Mouse (Mus musculus) heart, embryonic 11.5 days (tissue): ENCODE results near the gene Elovl1. TPM values are rescaled to one million over a fixed set of nuclear protein-coding genes. Genes with fewer than 3 reads are reported as not detected.

ENCODE experiments used
- ATAC-seq: fragments of 200-750 bp; cut with Nextera tagmentation; replicated peaks from 2 replicates; pipeline ENCODE4 v1.8.0; 2017; ENCODE audit warnings: moderate library complexity; ENCODE audit not compliant: insufficient number of reproducible peaks, low FRiP score, low TSS enrichment
- H3K27ac ChIP-seq: fragments of 300-500 bp; sonication (generic); 2 replicates; pipeline ENCODE4 v1.5.1; 2014; ENCODE audit warnings: mild to moderate bottlenecking, low read depth, low read length
- H3K27me3 ChIP-seq: fragments of 300-500 bp; sonication (generic); 2 replicates; pipeline ENCODE4 v1.6.1; 2014; ENCODE audit warnings: mild to moderate bottlenecking, low read length, mixed read lengths; ENCODE audit not compliant: control insufficient read depth, insufficient read depth
- H3K36me3 ChIP-seq: fragments of 300-500 bp; sonication (generic); 2 replicates; pipeline ENCODE4 v1.6.1; 2014; ENCODE audit warnings: mild to moderate bottlenecking, low read length, moderate library complexity, mixed read lengths; ENCODE audit not compliant: control insufficient read depth, insufficient read depth
- H3K4me1 ChIP-seq: fragments of 300-500 bp; sonication (generic); 2 replicates; pipeline ENCODE4 v1.6.1; 2014; ENCODE audit warnings: low read length; ENCODE audit not compliant: control insufficient read depth, insufficient read depth
- H3K4me2 ChIP-seq: fragments of 300-500 bp; sonication (generic); 2 replicates; pipeline ENCODE4 v1.6.1; 2014; ENCODE audit warnings: mild to moderate bottlenecking, moderate library complexity
- H3K4me3 ChIP-seq: fragments of 300-500 bp; sonication (generic); 2 replicates; pipeline ENCODE4 v1.5.1; 2014; ENCODE audit warnings: low read depth, low read length
- H3K9ac ChIP-seq: fragments of 300-500 bp; sonication (generic); 2 replicates; pipeline ENCODE4 v1.6.1; 2014; ENCODE audit warnings: mild to moderate bottlenecking, low read depth, low read length, moderate library complexity
- H3K9me3 ChIP-seq: fragments of 300-500 bp; sonication (generic); replicated peaks from 2 replicates; pipeline ENCODE4 v1.6.1; 2016; ENCODE audit warnings: low read length; ENCODE audit not compliant: control insufficient read depth
- WGBS: fragments of 180-500 bp; shearing (Covaris S2); extraction: QIAGEN DNeasy Blood & Tissue Kit; methylation state at CpG from one replicate; pipeline ENCODE4 v1.1.7; 2014; ENCODE audit not compliant: insufficient replicate concordance; 5-methylcytosine and 5-hydroxymethylcytosine counted together
- polyA plus RNA-seq: library from polyadenylated mRNA; unstranded; fragments of >200 nt; fragmentation: Nextera tagmentation; extraction: Ambion mirVana; gene quantifications from 2 replicates; pipeline ENCODE4 v1.2.1, GENCODE M21; 2014

The Elovl1 gene
- polyA plus RNA-seq, 1 experiment from 2014 or later: 59.7 TPM

DNA sequence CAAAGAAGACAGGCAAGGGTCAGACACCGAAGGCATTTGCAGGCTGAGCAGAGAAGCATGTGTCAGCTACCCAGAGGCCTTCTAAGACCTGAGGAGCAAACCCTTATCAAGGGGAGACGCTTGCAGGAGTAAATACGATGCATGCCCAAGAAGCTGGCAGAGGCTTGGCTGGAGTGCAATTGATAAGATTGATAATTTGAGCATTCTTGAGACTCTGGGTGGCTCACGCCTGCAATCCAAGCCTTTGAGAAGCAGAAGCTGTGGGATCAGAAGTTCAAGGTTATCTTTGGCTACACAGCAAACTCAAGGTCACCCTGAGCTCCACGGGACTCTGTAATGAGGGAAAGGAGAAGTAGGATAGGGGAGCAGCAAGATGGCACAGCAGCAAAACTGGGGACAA, 26.0 kb upstream of the Elovl1 start:
- Histone ChIP-seq H3K4me3 (no peak overlapping the region), H3K4me2 (no peak overlapping the region), H3K27me3 (no peaks in the 10 kb centered on the region), H3K27ac (no peak overlapping the region), H3K4me1 (no peaks in the 10 kb centered on the region), H3K9ac (0 out of 2 replicates have a peak overlapping the region, but pooled peaks have one; percentile 16), H3K9me3 (no peaks in the 10 kb centered on the region), H3K36me3 (peaks cover 31% of the 10 kb centered on the region)
- no peak for ATAC-seq
- 68% methylated on average over 5 of the region's 5 CpGs for WGBS

DNA sequence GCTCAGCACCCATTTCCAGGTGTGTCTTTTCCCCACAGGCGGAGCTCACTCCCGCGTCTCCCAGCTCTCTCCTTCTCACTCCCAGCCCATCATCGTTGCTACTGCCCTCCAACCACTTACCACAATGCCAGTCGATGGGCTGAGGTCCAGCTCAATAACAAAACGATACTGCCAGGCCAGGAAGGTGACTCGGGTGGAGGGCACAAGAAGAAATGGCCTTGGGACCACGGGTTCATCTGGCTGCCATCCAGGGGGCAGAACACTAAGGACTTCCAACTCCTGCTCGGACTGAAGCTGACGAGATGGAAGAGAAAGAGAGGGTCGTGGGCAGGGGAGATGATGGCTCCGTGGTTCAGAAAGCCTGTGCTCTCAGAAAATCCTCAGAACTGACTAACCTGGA, 25.2 kb upstream of the Elovl1 start:
- Histone ChIP-seq H3K4me3 (no peak overlapping the region), H3K27me3 (no peaks in the 10 kb centered on the region), H3K4me1 (no peaks in the 10 kb centered on the region), H3K36me3 (peaks cover 28% of the 10 kb centered on the region), H3K9ac (no peak overlapping the region), H3K4me2 (no peak overlapping the region), H3K9me3 (no peaks in the 10 kb centered on the region), H3K27ac (no peak overlapping the region)
- ATAC-seq: no peak
- 92% methylated on average over 12 of the region's 12 CpGs for WGBS

DNA sequence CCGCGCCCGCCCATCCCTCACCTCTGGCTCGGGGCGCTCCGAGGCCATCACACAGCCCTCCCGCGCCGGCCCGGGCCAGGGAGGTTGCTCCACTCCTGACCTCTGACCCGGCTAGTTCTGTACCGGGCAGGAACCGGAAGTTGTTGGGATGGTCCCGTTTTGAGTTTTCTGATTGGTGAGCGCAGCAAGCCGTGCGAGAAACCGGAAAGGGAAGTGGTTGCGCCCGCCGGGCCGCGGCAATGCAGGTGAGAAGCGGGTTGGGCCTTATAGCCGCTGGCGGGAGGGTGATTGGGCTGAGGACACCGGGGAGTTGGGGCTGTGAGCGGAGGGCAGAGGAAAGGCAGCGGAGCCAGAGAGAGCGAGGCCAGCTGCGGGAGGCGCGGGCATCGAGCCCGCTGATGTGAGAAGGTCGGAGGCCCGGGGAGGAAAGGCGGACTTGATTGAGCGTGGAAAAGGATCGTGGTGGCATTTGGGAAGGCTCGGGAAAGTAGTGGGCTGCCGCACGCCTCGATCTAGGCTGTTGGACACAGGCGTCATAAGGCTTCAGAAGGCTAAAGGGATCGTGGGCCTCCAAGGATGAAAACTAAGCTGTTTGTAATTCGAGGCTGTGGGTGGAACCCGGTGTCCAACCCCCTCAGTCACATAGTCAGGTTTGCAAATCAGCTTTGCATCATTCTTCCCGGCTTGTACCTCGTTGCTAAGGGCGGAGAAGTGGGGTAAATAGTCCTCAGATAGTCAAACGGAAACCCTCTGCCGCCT, 18.6 kb upstream of the Elovl1 start, which contains the start of the genes Szt2 and Med8:
TSS of gene Szt2 (minus strand) at position 132 of the 759 bp plus-strand sequence.
TSS of gene Med8 (plus strand) at position 196 of the 759 bp plus-strand sequence.
- ATAC-seq: peak; percentile 94
- peak within 1 kb of the TSS; percentile 93 for H3K4me2 ChIP-seq

DNA sequence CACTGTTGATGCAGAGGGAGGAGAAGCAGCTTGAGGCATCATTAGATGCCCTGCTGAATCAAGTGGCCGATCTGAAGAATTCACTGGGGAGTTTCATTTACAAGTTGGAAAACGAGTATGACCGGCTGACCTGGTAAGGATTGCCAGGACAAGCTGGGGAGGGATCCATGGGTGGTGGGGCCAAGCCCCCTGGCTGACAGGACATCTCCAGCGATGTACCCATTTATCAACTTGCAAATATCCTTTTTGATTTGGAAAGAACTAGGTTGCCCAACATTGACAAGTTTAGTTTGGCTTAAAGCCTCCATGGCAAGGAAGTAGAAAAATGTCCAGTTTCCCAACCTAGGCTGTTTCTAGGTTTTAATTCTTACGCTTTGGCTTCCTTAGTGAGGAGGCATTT, 17.0 kb upstream of the Elovl1 start:
- Histone ChIP-seq H3K27me3 (no peaks in the 10 kb centered on the region), H3K27ac (no peak overlapping the region), H3K4me1 (peaks cover 11% of the 10 kb centered on the region; the same call in 1 of the 2 replicates), H3K9me3 (no peaks in the 10 kb centered on the region), H3K36me3 (peaks cover 25% of the 10 kb centered on the region), H3K4me3 (no peak overlapping the region), H3K4me2 (no peak overlapping the region), H3K9ac (no peak overlapping the region)
- ATAC-seq: no peak
- WGBS: 92% methylated on average over 5 of the region's 5 CpGs

More for the DNA sequence above, 18.6 kb upstream of the Elovl1 start, which contains the start of the genes Szt2 and Med8:
- WGBS: under 1% methylated on average over 53 of the region's 53 CpGs
- Histone ChIP-seq H3K4me3 (peak within 1 kb of the TSS; percentile 97), H3K27me3 (no peaks in the 10 kb centered on the region), H3K36me3 (peaks cover 15% of the 10 kb centered on the region), H3K9me3 (no peaks in the 10 kb centered on the region), H3K27ac (peak within 1 kb of the TSS; percentile 38), H3K4me1 (peaks cover 11% of the 10 kb centered on the region; the same call in 1 of the 2 replicates), H3K9ac (peak within 1 kb of the TSS; percentile 84)

DNA sequence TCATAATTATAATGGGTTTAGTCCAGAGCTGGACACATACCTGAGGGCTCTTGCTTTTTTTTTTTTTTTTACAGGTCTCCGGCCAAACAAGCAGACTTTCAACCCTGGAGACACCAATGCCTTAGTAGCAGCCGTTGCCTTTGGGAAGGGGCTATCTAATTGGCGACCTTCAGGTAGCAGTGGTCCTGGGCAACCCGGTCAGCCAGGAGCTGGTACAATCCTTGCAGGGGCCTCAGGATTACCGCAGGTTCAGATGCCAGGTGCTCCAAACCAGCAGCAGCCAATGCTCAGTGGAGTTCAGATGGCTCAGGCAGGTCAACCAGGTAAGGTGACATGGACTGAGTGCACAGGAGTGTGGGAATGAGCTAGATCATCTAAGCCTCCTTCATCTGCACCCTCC, 14.3 kb upstream of the Elovl1 start:
- Histone ChIP-seq H3K4me3 (no peak overlapping the region), H3K4me1 (peaks cover 6% of the 10 kb centered on the region; the same call in 1 of the 2 replicates), H3K9ac (no peak overlapping the region), H3K36me3 (peaks cover 35% of the 10 kb centered on the region), H3K27me3 (no peaks in the 10 kb centered on the region), H3K4me2 (no peak overlapping the region), H3K27ac (no peak overlapping the region), H3K9me3 (no peaks in the 10 kb centered on the region)
- 91% methylated on average over 5 of the region's 5 CpGs for WGBS
- no peak for ATAC-seq

DNA sequence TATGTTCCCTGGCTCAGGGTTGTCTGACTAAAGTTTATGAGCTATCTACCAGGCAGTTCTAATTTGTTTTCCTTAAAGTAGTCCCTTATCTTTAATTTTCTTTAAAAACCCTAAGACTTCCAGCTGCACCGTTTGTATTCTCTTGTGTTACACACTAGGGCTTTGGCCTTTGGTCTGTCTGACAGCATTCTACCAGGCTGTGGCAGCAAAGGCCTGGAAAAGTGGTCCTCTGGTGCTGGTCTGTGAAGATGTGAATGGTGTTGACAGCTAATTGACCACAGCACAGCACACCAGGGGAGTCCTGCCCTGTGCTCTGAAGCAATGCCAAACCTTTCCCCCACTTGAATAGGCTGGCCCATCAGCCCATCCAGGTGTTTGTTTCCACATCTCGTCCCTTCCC, 12.1 kb upstream of the Elovl1 start:
- H3K9me3 ChIP-seq: no peaks in the 10 kb centered on the region
- no peak overlapping the region for H3K4me3 ChIP-seq
- ATAC-seq: no peak
- peaks cover 38% of the 10 kb centered on the region for H3K36me3 ChIP-seq
- WGBS: 80% methylated on average over 2 of the region's 2 CpGs
- no peak overlapping the region for H3K4me2 ChIP-seq
- no peaks in the 10 kb centered on the region for H3K4me1 ChIP-seq
- no peaks in the 10 kb centered on the region for H3K27me3 ChIP-seq
- no peak overlapping the region for H3K27ac ChIP-seq
- H3K9ac ChIP-seq: no peak overlapping the region

DNA sequence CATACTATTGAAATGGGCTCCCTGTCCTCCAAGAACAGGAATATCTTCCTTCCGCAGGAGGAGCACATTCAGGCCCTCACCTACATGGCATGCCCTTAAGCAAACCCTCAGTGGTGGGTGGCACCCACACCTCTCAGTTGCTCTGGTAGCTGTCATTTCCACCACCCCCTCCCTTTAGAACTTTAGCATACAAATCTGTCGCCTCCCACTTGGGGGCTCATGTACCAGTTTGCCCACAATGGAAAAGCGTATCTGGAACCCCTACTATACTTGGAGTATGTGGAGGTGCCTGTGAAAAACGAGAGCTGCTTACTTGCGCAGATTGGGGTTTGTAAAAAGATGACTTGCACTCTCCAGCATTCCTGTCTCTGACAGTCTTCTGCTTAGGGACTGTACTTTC, 11.6 kb upstream of the Elovl1 start:
- Histone ChIP-seq H3K36me3 (peaks cover 39% of the 10 kb centered on the region), H3K27ac (no peak overlapping the region), H3K27me3 (no peaks in the 10 kb centered on the region), H3K4me2 (no peak overlapping the region), H3K9ac (no peak overlapping the region), H3K9me3 (no peaks in the 10 kb centered on the region), H3K4me1 (no peaks in the 10 kb centered on the region), H3K4me3 (no peak overlapping the region)
- 87% methylated on average over 5 of the region's 5 CpGs for WGBS
- ATAC-seq: no peak

DNA sequence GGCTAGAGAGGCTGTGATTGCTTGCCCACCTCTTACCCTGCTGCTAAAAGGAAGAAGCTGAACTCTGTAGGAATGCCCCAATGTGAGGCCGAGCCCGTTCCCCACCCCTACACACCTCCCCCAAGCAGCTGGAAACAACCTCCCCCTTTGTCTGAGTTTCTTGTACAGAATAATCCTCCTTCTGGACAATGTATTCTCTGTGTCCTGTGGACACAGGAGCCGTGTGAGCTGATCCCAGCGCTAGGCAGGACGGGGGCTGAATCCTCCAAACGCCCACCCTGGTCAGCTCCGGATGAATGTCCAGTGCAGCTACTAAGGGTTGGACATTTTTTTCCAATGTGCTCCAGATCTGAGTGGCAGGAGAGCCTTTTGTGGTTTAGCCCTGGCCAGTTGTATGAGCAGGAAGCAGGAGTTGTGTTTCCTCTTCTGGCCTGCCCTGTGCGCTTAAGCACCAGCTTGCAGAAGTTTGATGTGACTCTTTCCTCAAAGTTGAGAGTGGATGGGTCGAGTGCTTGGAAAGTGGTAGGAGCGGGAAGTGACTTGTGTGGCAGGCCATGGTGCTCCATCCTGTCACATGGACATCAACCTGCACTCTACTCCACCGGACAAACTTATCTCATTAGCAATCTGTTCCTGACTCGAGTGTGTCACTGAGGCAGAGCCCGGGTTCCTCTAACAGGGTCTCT, 10.6 kb upstream of the Elovl1 start:
- Histone ChIP-seq H3K9me3 (no peaks in the 10 kb centered on the region), H3K36me3 (peaks cover 35% of the 10 kb centered on the region), H3K27me3 (no peaks in the 10 kb centered on the region), H3K4me3 (no peak overlapping the region), H3K4me2 (no peak overlapping the region), H3K4me1 (no peaks in the 10 kb centered on the region), H3K9ac (no peak overlapping the region), H3K27ac (no peak overlapping the region)
- 84% methylated on average over 13 of the region's 13 CpGs for WGBS
- no peak for ATAC-seq
